Mouse (Mus musculus) liver, postnatal 0 days (tissue): ENCODE data around the gene Pnpla7.

Source experiments
- CTCF ChIP-seq: sonication (generic); IDR thresholded peaks from 2 replicates; pipeline ENCODE4 v1.5.1; 2016; ENCODE audit warnings: antibody characterized with exemption, low read depth
- EP300 ChIP-seq: IDR thresholded peaks from 2 replicates; pipeline ENCODE4 v1.6.1; 2016; ENCODE audit warnings: antibody characterized with exemption, low read depth, mild to moderate bottlenecking

DNA sequence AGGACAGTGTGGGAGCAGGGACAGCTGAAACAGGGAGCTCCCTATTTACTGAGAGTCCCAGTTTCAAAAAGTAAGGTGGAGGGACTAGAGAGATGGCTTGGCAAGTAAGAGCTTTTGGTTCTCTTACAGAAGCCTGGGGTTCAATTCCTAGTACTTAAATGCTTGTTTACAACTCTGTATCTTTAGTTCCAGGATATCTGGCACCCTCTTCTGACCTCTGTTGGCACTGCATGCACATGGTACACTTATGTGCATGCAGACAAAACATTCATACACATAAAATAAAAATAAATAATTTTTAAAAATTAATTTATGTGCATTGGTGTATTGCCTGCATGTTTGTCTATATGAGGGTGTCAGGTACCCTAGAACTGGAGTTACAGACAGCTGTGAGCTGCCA is 32.4 kb downstream of the Pnpla7 start:
- TF ChIP-seq CTCF (peak; percentile 51), EP300 (no peak)
